In the genomic region with DNA sequence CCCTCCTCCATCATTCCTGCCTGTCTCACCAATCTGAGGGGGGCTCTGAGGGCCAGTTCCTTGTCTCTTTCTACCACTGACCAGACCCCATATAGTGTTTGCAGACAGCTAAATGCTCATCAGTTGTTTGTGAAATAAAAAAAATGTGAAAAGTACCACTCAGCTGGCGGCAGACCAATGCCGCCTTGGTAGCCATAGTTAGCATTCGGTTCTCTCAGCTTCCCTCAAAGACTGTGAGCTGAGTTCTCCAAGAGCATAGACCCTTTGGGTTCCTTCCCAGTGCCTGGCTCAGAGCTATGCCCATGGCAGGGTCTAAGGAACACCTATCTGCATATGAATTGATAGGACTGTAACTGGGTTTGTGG, we compare ENCODE assay signal across 21 mouse cellular contexts. TPM values are rescaled to one million over a fixed set of nuclear protein-coding genes. Genes with fewer than 3 reads are reported as not detected.
"Had no signal": no experiment of that assay in that cellular context is flagged by ENCODE, and none has a peak within 500 bp of the region (broad histone marks: within the 10 kb centered on the region; RNA-seq: fewer than 3 reads in every experiment).

No protein-coding gene starts in this region.

- H3K4me3 ChIP-seq: intestine, embryonic 15.5 days; limb, embryonic 10.5 days; liver, embryonic 15.5 days; midbrain, embryonic 13.5 days had no signal

- H3K27ac ChIP-seq: intestine, embryonic 15.5 days; limb, embryonic 10.5 days; liver, embryonic 15.5 days; midbrain, embryonic 13.5 days had no signal

- DNase-seq: kidney, adult 18-20 months; kidney, postnatal 14 days; layer of hippocampus, postnatal 36 days; lung, adult 2 months; lung, postnatal 36 days; spleen, adult 18-20 months; thymus, adult 2 months; thymus, postnatal 25 days had no signal

RNA-seq across cellular contexts. Expression of gene Kcnh4, which starts 5.1 kb away (rescaled TPM):
- total RNA-seq: megakaryocyte progenitor cell, adult 5-6 weeks had no signal
- polyA plus RNA-seq: kidney, embryonic 14.5 days; limb, embryonic 10.5 days; liver, embryonic 11.5 days; liver, embryonic 15.5 days; lung, postnatal 0 days had no signal

RNA-seq across cellular contexts. Expression of gene Hcrt, which starts 8.1 kb away (rescaled TPM):
- total RNA-seq: layer of hippocampus, postnatal 36 days; megakaryocyte progenitor cell, adult 5-6 weeks had no signal
- polyA plus RNA-seq: intestine, embryonic 15.5 days; kidney, embryonic 14.5 days; large intestine, adult 2 months; limb, embryonic 10.5 days; limb, embryonic 14.5 days; liver, embryonic 11.5 days; liver, embryonic 15.5 days; lung, adult 2 months; lung, postnatal 0 days; stomach, embryonic 14.5 days had no signal

RNA-seq across cellular contexts. Expression of gene Hspb9, which starts 41.0 kb away (rescaled TPM):
- total RNA-seq: layer of hippocampus, postnatal 36 days; midbrain, postnatal 0 days had no signal
- polyA plus RNA-seq: large intestine, adult 2 months; limb, embryonic 14.5 days; midbrain, postnatal 0 days; neural tube, embryonic 14.5 days had no signal
